Mouse (Mus musculus) hindbrain, embryonic 13.5 days (tissue): ENCODE measurements around the gene Slc22a20. TPM values are rescaled to one million over a fixed set of nuclear protein-coding genes. Genes with fewer than 3 reads are reported as not detected.
A peak's percentile ranks its signal among the peaks of the same experiment; 100 is the strongest.

Experiments
- ATAC-seq: fragments of 200-750 bp; cut with Nextera tagmentation; 2 replicates; pipeline ENCODE4 v1.8.0; 2017; ENCODE audit warnings: moderate TSS enrichment; ENCODE audit not compliant: low FRiP score
- H3K27ac ChIP-seq: fragments of 300-500 bp; sonication (generic); 2 replicates; pipeline ENCODE4 v1.5.1; 2015; ENCODE audit warnings: inconsistent platforms, mild to moderate bottlenecking, moderate library complexity
- H3K27me3 ChIP-seq: fragments of 300-500 bp; sonication (generic); 2 replicates; pipeline ENCODE4 v1.6.1; 2015; ENCODE audit warnings: mild to moderate bottlenecking, inconsistent platforms
- H3K36me3 ChIP-seq: fragments of 300-500 bp; sonication (generic); 2 replicates; pipeline ENCODE4 v1.6.1; 2015; ENCODE audit warnings: mild to moderate bottlenecking, inconsistent platforms
- H3K4me1 ChIP-seq: fragments of 300-500 bp; sonication (generic); replicated peaks from 2 replicates; pipeline ENCODE4 v1.6.1; 2015; ENCODE audit warnings: inconsistent platforms
- H3K4me2 ChIP-seq: fragments of 300-500 bp; sonication (generic); 2 replicates; pipeline ENCODE4 v1.6.1; 2015; ENCODE audit warnings: inconsistent platforms, mild to moderate bottlenecking, moderate library complexity
- H3K4me3 ChIP-seq: fragments of 300-500 bp; sonication (generic); 2 replicates; pipeline ENCODE4 v1.5.1; 2015; ENCODE audit warnings: mild to moderate bottlenecking, inconsistent platforms
- H3K9ac ChIP-seq: fragments of 300-500 bp; sonication (generic); 2 replicates; pipeline ENCODE4 v1.6.1; 2015; ENCODE audit warnings: mild to moderate bottlenecking, inconsistent platforms
- H3K9me3 ChIP-seq: fragments of 300-500 bp; sonication (generic); 2 replicates; pipeline ENCODE4 v1.6.1; 2016; ENCODE audit warnings: inconsistent platforms
- WGBS: fragments of 180-500 bp; shearing (Covaris S2); methylation state at CpG from one replicate; pipeline ENCODE4 v1.1.7; 2015; 5-methylcytosine and 5-hydroxymethylcytosine counted together
- polyA plus RNA-seq: library from polyadenylated mRNA; unstranded; fragments of >200 nt; fragmentation: Nextera tagmentation; extraction: Ambion mirVana; gene quantifications from 2 replicates; pipeline ENCODE4 v1.2.1, GENCODE M21; 2015

Slc22a20 gene
- polyA plus RNA-seq: not detected in 2 replicates

DNA sequence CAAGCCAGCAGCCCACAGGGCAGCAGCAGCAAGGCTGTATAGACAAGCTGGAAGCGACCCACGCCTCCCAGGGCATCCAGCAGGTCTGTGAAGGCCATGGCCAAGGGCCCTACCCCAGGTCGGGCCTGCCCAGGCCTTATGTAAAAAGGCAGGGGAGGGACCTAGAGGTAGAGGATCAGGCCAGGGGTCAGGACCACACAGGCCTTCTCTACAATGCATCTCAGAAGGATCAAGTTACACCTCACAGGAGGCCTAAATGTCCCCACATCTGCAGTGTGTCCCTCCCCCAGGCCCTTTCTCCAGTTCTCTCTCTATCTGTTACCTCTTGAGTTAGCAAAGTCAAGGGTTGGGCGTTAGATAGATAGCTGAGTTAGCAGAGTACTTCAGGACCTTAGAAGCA lies at the start of gene Slc22a20:
Gene Slc22a20 (minus strand): TSS at position 101 of the 400 bp plus-strand sequence.
- no peak within 1 kb of the TSS for H3K4me3 ChIP-seq
- no peak within 1 kb of the TSS for H3K27ac ChIP-seq
- WGBS: 58% methylated on average over 4 of the region's 4 CpGs
- no peak within 1 kb of the TSS for H3K9ac ChIP-seq
- H3K4me2 ChIP-seq: no peak within 1 kb of the TSS
- H3K4me1 ChIP-seq: peaks cover 9% of the 10 kb centered on the region
- no peaks in the 10 kb centered on the region for H3K9me3 ChIP-seq
- ATAC-seq: no peak
- no peaks in the 10 kb centered on the region for H3K36me3 ChIP-seq
- no peaks in the 10 kb centered on the region for H3K27me3 ChIP-seq

DNA sequence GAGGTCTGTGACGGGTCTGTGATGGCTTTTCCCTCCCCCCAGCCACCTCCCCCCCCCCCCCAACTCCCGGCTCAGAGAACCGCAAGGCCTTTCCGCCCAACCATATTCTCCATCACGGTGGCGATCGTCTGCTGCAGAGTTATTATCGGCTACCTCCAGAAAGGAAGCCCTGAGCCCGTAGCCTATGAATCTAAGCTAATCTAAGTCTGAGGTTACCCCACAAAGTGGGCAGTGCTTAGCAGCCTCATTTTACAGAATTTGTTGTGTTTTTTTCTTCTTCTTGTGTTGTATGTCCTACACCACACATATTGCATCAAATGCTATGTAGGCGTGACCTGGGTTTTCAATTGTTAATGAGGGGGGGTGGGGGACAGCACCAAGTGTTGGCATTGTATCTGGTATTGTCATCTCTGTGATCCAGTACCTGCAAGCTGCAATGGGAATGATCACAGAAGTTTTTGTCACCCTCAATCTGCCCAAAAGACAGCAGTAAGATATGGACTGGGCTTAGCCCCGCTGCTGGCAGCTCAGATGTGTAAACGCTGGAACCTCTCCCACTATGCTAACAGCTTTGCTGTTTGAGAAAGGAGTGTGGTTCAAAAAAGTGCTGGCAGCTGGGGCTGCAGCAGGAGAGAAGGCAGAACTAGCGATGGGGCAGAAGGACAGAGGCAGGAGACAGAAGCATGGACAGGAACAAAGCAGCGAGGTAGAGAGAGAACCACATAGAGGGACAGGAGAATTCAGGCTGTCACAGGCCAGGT lies 44.8 kb upstream of the Slc22a20 start:
- WGBS: 77% methylated on average over 14 of the region's 14 CpGs
- no peak for ATAC-seq
- no peaks in the 10 kb centered on the region for H3K4me1 ChIP-seq

DNA sequence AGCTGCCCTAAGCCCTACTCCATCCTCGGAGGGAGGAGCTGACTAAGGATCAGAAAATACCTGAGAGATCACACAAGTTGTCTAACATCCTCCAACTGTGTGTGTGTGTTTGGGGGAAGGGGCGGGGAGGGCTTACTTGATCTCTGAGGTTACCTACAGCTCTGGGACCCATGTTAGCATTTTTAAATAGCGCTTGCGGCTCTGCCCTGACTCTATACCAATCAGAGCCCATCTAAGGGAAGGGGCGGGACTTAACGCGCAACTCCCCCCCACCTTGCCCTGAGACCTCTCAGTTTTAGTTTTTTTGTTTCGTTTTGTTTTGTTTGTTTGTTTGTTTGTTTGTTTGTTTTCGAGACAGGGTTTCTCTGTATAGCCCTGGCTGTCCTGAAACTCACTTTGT lies 43.5 kb upstream of the Slc22a20 start:
- Histone ChIP-seq H3K9me3 (no peaks in the 10 kb centered on the region), H3K36me3 (no peaks in the 10 kb centered on the region), H3K9ac (no peak overlapping the region), H3K4me1 (no peaks in the 10 kb centered on the region), H3K27me3 (no peaks in the 10 kb centered on the region), H3K27ac (no peak overlapping the region), H3K4me3 (no peak overlapping the region), H3K4me2 (no peak overlapping the region)
- WGBS: 81% methylated on average over 9 of the region's 9 CpGs
- no peak for ATAC-seq

More for the DNA sequence above, 44.8 kb upstream of the Slc22a20 start:
- no peak overlapping the region for H3K27ac ChIP-seq
- no peaks in the 10 kb centered on the region for H3K36me3 ChIP-seq
- no peaks in the 10 kb centered on the region for H3K9me3 ChIP-seq
- no peak overlapping the region for H3K4me2 ChIP-seq
- H3K9ac ChIP-seq: no peak overlapping the region
- no peaks in the 10 kb centered on the region for H3K27me3 ChIP-seq
- H3K4me3 ChIP-seq: no peak overlapping the region

DNA sequence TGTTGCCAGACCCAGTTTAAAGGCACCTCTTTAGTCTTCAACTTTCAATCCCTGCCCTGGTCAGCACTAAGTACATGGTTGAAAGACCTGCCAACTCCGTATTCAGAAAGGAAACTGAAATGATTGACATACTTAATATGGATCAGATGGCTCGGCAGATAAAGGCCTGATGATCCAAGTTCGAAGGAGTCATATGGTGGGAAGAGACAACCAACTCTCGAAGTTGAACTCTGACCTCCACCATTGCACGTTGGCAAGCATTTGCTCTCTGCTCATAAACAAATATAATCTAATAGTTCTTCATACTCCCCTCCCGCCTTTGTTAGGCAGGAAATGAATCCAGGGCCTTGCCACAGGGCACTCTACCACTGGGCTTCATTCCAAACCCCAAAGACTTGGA lies 43.0 kb upstream of the Slc22a20 start:
- Histone ChIP-seq H3K4me2 (no peak overlapping the region), H3K36me3 (no peaks in the 10 kb centered on the region), H3K4me1 (no peaks in the 10 kb centered on the region), H3K27ac (no peak overlapping the region), H3K27me3 (no peaks in the 10 kb centered on the region), H3K4me3 (no peak overlapping the region), H3K9ac (no peak overlapping the region), H3K9me3 (no peaks in the 10 kb centered on the region)
- no peak for ATAC-seq
- 86% methylated on average over 6 of the region's 6 CpGs for WGBS

DNA sequence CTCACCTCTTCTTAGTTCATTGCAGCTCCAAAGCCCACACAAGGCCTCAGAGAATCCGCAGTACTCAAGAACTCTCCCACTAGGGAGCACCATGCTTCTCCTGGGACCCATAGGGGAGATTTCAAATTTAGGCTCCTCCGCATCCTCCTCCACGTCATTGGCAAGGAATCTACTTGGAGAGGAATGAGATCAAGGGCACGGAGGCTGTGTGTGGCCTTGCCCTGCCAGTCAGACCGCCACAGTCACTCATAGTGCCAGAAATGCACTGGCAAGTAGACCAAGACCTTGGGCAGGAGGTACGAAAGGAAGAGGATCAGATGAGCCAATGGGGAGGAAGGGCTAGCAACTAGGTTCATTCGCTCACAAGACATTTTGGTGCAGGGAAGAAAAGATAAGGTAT lies 38.0 kb upstream of the Slc22a20 start:
- Histone ChIP-seq H3K27ac (no peak overlapping the region), H3K4me3 (no peak overlapping the region), H3K36me3 (no peaks in the 10 kb centered on the region), H3K27me3 (no peaks in the 10 kb centered on the region), H3K9me3 (no peaks in the 10 kb centered on the region), H3K4me1 (no peaks in the 10 kb centered on the region), H3K4me2 (no peak overlapping the region), H3K9ac (no peak overlapping the region)
- WGBS: 86% methylated on average over 7 of the region's 7 CpGs
- ATAC-seq: no peak

DNA sequence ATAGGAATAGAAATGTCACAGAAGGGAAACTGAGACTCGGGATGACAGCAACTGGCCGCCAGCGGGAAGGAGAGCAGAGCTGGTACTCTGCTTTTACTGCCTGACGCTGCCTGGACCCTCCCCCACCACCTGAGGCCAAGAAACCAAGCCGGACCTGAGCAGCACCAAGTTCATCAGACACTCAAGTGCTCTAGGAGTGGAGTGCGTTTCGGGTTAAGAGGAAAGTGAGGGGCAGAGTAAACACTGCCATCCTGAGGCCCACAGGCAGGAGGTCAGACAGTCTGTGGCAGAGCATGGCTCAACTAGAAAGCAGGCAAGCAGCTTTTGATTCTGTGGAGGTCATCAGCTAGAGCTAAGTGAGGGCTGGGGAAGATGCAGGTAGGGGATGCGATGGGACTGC lies 37.1 kb upstream of the Slc22a20 start:
- no peak overlapping the region for H3K27ac ChIP-seq
- H3K9me3 ChIP-seq: no peaks in the 10 kb centered on the region
- 71% methylated on average over 8 of the region's 8 CpGs for WGBS
- no peaks in the 10 kb centered on the region for H3K27me3 ChIP-seq
- H3K4me2 ChIP-seq: no peak overlapping the region
- no peak overlapping the region for H3K9ac ChIP-seq
- H3K36me3 ChIP-seq: no peaks in the 10 kb centered on the region
- no peaks in the 10 kb centered on the region for H3K4me1 ChIP-seq
- no peak for ATAC-seq
- H3K4me3 ChIP-seq: no peak overlapping the region

DNA sequence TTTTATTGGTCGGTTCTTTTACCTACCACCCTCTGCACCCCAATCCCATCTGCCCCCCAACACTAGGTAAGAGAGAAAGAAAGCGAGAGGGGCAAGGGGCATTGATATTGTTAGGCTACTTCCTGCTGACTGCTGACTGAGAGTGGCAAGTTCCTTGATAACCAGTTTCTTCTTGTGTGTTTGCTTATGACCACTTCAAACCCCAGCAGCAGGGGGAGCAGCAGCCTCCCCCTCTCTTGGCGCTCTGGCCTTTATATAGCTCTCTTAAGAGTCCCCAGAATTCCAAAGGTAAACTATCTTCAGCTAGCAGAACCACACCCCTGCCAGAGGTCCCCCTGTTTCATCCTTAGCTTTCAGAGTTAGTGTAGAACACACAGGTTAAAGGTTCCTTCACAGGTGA lies 34.3 kb upstream of the Slc22a20 start:
- Histone ChIP-seq H3K27me3 (peaks cover 24% of the 10 kb centered on the region), H3K9ac (no peak overlapping the region), H3K4me2 (no peak overlapping the region), H3K27ac (no peak overlapping the region), H3K4me3 (no peak overlapping the region), H3K36me3 (no peaks in the 10 kb centered on the region), H3K4me1 (peaks cover 12% of the 10 kb centered on the region), H3K9me3 (no peaks in the 10 kb centered on the region)
- WGBS: 62% methylated on average over 3 of the region's 3 CpGs
- ATAC-seq: no peak

DNA sequence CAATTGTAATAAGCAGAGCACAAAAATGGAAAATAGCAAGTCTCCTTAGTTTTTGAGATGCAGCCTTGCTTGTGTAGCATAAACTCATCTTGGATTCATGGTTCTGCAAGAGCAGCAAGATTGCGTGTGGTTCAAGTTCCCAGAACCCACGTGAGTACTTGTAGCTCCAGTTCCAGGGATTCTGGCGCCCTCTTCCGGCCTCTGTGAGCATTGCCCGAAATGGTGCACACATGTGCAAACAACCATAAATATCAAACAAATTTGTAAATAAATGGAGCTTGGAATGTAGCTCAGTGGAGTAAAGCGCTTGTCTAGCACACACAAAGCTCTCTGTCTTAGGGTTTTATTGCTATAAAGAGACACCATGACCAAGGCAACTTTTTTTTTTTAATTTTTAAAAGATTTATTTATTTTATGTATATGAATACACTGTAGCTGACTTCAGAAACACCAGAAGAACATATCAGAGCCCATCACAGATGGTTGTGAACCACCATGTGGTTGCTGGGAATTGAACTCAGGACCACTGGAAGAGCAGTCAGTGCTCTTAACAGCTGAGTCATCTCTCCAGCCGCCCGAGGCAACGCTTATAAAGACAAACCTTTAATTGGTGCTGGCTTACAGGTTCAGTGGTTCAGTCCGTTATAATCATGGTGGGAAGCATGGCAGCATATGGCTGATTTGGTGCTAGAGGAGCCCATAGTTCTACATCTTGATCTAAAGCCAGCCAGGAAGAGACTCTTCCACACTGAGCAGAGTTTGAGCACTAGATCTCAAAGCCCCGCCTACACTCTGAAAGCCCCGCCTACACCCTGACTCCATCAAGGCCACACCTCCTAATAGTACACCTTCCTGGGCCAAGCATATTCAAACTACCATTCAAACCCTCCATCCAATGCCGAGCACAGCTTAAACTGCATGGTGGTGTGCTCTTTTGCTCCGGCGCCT lies 32.5 kb upstream of the Slc22a20 start:
- no peak overlapping the region for H3K4me3 ChIP-seq
- peaks cover 43% of the 10 kb centered on the region for H3K27me3 ChIP-seq
- H3K9me3 ChIP-seq: no peaks in the 10 kb centered on the region
- H3K36me3 ChIP-seq: no peaks in the 10 kb centered on the region
- H3K4me1 ChIP-seq: peaks cover 22% of the 10 kb centered on the region
- ATAC-seq: no peak
- H3K9ac ChIP-seq: no peak overlapping the region
- WGBS: 31% methylated on average over 15 of the region's 15 CpGs
- H3K27ac ChIP-seq: no peak overlapping the region
- no peak overlapping the region for H3K4me2 ChIP-seq

DNA sequence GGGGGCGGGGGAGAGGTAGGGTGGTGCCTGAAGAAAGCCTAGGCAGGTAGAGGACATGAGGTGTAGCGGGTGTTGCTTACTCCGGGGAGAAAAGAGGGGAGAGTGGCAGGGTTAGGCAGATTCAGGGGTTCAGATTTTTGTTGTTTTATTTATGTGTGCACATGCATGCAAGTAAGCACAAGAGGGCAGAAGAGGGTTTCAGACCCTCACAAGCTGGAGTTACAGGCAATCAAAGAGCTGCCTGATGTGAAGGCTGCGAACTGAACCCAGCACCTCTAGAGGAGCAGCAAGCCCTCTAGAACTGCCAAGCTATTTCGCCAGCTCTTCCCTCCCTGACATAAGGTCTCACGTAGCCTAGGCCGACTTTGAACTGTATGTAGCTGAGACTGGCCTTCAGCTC lies 30.6 kb upstream of the Slc22a20 start:
- Histone ChIP-seq H3K4me1 (peaks cover 22% of the 10 kb centered on the region), H3K9ac (0 out of 2 replicates have a peak overlapping the region, but pooled peaks have one; percentile 6), H3K27ac (no peak overlapping the region), H3K4me2 (no peak overlapping the region), H3K9me3 (no peaks in the 10 kb centered on the region), H3K36me3 (no peaks in the 10 kb centered on the region), H3K4me3 (no peak overlapping the region), H3K27me3 (peaks cover 46% of the 10 kb centered on the region)
- WGBS: 47% methylated on average over 7 of the region's 7 CpGs
- no peak for ATAC-seq

DNA sequence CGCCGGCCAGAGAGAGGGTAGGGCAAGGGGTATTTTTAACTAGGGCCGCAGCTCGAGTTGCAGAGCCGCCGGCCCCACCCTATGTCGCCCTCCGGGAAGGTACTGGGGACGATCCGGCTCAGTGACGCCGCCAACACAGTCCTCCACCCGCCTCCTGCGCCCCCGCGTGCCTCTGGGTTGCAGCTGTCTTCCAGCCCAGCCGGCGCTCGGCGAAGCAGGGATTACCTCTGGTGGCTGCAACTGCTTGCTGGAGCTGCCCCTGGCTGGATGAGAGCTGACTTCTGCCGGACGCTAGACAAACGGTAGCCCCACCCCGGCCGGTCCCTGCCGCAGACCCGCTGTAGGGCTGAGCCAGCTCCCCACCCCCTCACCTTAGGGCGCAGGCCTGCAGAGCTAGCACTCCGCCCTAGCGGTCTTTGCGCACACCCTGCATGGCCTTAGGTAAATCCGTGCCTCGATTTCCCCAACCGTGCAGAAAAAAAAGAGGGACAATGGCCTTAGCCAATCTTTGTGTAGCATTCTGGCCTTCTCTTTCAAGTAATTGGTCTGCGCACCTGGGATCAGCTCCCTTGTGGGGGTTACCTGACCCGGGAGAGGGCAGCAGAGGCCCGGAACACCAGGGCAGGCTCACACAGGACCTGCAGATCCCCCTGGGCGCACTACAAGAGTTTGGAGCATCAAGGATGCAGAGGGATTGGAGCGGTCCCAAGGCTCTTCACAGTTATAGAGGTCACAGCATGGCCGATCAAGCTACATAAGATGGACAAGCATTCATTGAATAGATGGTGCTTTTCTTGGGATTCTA lies 29.8 kb upstream of the Slc22a20 start, which contains the start of gene Capn1:
Gene Capn1 (minus strand): TSS at position 387 of the 805 bp plus-strand sequence.
- no peak within 1 kb of the TSS for H3K27ac ChIP-seq
- WGBS: 3% methylated on average over 38 of the region's 40 CpGs

DNA sequence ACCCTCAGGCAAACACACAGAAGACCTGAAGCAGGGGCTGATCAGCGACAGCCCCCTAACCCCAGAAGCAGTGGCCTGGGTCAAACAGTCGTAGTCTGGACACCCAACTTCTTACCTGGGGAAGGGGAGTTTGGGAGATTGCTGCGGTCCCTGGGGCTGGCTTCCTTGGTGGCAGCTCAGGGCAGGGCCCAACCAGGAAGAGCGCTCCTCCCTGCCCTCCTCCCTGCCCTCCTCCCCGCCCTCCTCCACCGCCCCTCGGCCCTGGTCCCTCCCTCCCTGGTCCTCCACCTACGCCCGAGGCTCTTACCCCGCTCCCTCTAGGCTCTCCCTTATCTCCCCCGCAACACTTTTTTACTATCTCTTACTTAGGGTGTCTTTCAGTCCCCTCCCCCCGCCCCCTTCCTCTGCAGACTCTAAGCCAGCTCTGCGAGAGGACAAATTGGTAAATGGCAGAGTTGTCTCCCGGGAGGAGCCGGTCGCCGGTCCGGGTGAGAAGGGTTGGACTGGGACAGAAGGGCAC lies 29.1 kb upstream of the Slc22a20 start:
- H3K27me3 ChIP-seq: peaks cover 46% of the 10 kb centered on the region
- peak overlapping the region; percentile 80 for H3K4me2 ChIP-seq
- peak overlapping the region; percentile 76 for H3K9ac ChIP-seq
- peaks cover 22% of the 10 kb centered on the region for H3K4me1 ChIP-seq
- peak overlapping the region; percentile 50 for H3K4me3 ChIP-seq
- H3K36me3 ChIP-seq: no peaks in the 10 kb centered on the region
- ATAC-seq: peak; percentile 63
- under 1% methylated on average over 18 of the region's 18 CpGs for WGBS
- H3K9me3 ChIP-seq: no peaks in the 10 kb centered on the region
- H3K27ac ChIP-seq: no peak overlapping the region

More for the DNA sequence above, 29.8 kb upstream of the Slc22a20 start, which contains the start of gene Capn1:
- H3K4me2 ChIP-seq: peak within 1 kb of the TSS; percentile 80
- H3K4me3 ChIP-seq: peak within 1 kb of the TSS; percentile 50
- peaks cover 46% of the 10 kb centered on the region for H3K27me3 ChIP-seq
- H3K9me3 ChIP-seq: no peaks in the 10 kb centered on the region
- H3K36me3 ChIP-seq: no peaks in the 10 kb centered on the region
- ATAC-seq: peak; percentile 77
- peaks cover 22% of the 10 kb centered on the region for H3K4me1 ChIP-seq
- H3K9ac ChIP-seq: peak within 1 kb of the TSS; percentile 76
